Mouse (Mus musculus) Muller cell, postnatal 12 days (primary cell): ENCODE results near the gene Masp1.

Experiments
- DNase-seq: peaks from one replicate; pipeline ENCODE4 v3.0.0-alpha.2; 2015; ENCODE audit errors: inconsistent ontology term

Gene Masp1

GRCm38 (mm10) chr16:23401959-23402358 lies 118.7 kb downstream of the Masp1 start:
- DNase-seq, result no peak

GRCm38 (mm10) chr16:23401463-23401862 lies 119.2 kb downstream of the Masp1 start:
- no peak for DNase-seq
